Mouse (Mus musculus) heart, adult 9 months (tissue): ENCODE results near the gene Rbm33.
A peak's percentile ranks its signal among the peaks of the same experiment; 100 is the strongest.

Experiments used
- DNase-seq, 2 experiments: peaks; one replicate each; pipeline ENCODE4 v3.0.0; 2022; ENCODE audit warnings: low spot score in 2 of 2

The Rbm33 gene

DNA sequence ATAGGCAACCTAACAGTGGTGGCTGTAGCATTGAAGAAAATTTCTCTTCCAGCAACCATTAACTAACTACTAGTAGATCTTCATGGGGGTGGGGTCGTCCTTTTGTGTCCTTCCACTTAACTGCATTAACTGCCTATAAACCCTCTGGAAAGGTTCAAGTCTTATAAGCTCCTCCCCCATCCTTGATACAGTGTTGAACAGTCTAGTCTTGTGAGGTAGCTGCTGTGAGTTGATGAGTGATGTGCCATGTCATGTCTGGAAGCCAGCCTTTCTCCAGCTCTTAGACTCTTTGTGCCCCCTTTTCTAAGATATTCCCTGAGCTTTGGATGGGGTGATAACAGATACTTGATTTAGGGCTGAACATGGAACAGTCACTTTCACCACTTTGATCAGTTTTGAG, 7.5 kb downstream of the Rbm33 start:
- DNase-seq = no peak

DNA sequence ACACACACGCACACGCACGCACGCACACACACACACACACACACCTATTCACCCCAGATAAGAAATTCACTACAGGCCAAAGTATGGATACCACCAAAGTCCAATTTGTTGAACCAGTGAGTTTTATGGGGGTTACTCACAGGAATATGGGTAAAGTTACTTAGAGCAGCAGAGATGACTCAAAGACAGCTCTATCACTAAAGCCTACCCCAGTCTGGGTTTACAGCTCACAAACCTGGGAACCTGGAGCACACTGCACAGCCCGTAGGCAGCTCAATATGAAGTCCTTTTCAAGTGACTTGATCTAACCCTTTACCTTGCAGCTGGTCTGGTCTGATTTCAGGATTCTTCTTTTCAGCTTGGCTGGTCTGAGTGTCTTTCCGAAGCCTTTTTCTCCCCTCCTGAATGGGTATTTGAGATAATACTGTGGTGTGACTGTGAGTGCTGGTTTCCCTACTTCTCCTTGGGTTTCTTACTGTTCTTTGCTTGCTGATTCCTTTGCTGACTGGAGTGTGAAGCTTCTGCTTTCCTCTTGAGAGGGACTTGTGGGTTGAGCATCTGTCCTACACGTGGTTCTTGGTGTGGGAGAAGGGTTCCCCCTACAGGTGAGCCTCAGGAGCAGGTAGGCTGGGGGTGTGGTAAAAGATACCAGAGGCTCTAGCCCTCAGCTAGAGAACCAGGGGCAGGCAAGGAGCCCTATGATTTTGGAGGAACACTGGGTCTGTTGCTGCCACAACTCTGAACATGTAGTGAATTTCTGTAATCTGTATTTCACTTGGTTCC, 12.3 kb downstream of the Rbm33 start:
- DNase-seq = no peak

DNA sequence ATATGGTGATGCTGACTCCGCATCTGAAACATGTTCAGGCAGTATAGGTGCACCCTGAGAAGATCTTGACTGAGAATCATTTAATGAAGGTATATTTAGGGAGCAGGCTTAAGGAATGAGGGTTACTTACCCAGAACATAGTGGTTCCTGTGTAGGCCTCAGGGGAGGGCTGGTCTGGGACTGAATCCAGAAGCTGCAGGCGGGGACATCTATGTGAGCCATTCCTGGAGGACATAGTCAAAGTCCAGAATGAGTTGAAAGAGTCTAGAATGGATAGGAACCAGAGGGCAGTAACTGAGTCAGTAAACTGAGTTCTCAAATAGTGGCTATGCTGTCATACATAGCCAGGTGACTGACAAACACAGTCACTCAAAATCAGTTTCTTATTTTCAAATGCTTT, 16.8 kb downstream of the Rbm33 start:
- peak; percentile 16 to 32 for DNase-seq

DNA sequence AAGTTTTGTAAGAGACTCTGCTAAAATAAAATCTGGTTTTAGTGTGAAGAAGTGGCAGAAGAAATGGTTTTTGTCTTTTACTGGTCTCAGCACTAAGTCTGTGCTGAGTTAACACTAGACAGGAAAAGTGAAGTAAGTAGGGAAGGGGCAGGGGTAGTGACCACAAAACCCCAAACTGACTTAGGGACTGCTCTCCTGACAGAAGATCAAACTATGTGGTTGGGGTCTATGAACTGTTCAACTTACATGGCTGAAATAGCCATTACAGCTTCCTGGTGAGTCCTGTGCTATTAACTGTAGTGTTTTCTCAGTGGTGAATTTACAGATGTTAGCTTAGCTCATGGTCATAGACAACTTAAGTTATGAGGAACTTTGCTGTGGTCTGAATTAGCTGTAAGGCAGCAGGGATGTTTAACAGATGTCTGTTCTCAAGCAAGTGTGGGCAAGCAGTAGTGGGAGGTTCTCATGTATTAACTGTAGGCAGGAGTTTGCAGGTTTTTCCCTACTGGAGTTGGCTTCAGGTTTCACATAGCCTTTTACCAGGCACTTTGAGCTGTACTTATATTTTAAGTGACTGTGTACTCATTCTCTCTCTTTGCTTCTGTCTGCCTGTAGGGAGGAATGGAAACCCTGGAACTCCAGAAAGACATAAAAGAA, 35.1 kb downstream of the Rbm33 start:
- DNase-seq = no peak

DNA sequence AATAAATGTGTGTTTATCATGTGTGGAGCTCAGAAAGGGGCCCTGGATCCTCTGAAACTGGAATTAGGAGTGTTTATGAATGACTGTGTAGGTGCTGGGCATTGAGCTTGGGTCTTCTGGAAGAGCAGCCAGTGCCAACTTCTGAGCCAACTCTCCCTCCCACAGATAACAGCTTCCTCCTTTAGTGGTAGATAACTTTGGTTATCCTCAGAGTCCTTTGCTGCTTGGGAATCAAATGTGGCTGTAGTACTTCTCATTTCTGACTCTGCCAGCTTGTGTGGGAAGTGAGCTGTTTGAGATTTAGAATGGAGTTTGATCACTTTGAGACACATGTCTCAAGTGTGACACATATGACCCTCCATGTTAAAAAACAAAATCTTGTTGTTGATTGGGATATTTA, 38.7 kb downstream of the Rbm33 start:
- no peak for DNase-seq

DNA sequence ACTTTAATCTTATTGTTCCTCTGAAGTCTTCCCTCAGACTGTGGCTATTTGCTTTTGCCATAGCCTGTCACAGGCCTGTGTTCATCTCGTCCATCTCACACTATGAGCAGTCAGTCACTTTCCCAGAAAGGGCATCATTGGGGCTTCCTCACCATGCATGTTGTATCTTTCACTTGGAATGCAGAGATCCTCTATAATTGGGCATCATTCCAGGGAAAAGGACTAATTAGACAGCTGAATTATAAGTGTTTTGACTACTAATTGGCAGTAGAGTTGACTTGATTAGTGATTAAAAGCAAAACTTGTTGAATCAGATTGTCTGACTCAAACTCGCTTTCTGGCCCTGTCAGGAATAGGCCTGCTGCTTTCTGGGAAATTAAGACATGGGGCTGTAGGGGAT, 43.8 kb downstream of the Rbm33 start:
- no peak for DNase-seq

DNA sequence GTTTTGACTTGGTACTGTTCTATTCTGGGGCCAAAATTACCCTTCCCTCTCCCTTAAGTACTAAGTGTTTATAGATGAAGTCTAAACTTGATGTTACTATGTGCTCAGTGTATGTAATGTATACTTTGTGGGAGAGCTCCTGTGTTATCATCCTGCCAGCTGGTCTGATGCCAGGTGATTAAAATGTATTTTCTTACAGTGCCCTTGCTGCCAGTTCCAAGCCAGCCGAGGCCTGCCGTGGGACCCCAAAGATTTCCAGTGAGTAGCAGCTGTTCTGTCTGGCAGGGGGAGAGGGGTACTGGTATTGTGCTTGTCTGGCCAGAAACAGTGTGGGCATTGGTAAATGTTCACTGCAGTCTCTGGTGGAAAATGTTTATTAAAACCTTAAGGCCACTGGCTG, 51.1 kb downstream of the Rbm33 start:
- no peak for DNase-seq

DNA sequence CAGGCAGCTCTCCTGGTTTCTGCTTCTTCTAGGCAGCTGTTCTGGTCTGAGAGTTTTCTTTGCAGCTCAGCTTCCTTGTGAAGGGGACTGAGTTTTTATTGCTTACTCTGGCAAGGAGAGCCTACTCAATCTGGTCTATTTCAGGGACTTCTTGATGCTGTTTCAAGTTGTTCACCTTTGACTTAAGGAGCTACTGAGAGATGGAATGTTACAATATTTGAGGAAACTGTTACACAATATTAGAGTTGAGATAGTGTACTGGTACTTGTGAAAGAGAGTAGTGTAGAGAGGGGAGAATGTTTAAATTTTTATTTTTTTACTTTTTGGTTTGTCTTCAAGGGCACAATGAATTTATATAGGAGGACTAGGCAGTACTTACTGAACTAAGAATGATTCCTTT, 53.9 kb downstream of the Rbm33 start:
- DNase-seq = no peak

DNA sequence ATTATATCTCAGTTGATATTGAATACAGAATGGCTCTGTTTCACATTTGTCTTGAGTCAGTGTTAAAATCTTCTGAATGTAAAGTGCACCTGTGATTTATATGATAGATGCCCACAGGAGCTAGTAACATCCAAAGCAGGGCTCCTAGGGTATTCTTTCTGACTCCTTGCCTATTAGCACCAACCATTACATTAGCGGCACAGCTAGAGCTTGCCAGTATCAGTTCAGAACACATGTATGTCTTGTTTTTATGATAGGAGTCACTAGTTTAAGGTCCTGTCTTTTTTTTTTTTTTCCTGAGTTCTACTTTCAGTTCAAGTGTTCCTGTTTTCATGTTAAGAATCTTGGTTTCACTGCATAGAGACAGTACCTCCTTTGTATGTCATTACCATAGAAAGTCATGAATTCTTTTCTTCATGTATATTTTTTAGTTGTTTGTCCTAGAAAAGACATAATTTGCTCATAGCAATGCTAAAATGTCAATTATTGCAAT, 55.3 kb downstream of the Rbm33 start:
- no peak for DNase-seq

DNA sequence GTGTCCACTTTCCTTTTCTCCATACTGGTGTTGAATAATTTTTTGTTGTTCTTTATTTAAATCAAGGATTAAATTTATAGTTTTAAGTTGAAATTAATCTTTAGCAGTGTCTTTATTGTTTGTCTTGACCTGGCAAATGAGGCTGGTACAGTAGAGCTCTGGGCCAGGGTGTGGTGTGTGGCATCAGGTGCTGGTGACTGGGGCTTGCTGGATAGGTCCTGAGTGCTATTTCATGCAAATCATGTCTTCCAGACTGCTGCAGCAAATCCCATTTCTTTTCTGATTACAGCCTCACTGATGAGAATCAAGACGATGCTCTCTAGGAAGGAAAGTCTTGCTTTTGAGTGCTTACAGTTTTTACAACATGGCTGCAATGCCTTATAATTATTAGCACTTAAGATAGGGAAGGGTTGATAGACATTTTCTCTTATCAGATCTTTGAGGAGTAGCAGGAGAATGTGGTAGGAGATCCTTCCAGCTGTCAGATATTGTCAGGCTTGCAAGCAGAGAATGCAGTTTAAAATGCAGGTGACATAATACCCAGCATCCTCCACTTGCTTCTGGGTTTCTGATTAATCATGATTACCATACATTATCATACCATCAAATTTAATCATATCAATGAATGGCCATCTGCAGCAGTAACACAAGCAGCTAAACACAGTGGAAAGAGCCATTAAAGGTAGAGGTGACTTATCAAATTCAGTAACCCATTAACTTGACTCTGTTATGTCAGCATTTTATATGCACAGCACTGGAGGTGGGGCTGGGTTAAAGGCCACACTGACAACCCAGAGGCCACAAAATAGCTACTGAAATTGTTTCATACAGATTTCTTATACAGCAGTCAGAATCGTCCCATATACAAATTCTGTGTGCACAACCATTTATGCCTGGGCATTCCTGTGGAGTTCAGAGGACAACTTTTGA, 56.8 kb downstream of the Rbm33 start:
- DNase-seq = no peak

DNA sequence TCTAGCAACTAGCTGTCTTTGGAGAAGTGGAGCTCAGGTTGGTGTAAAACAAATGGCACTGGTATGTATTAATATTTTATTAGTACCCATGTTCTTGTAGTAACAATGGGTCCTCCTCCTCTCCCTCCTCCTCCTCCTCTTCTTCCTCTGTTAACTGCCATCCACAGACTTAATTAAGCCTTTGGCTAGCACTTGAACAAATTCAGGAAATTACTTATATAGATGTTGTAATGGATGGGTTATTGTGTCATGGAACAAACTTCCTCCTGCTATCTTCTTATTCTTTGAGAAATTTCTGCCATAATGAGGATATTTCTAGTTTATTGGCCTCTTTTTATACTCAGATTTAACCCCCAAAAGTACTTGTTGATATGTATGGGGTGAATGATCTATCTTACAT, 60.4 kb downstream of the Rbm33 start:
- DNase-seq = no peak

DNA sequence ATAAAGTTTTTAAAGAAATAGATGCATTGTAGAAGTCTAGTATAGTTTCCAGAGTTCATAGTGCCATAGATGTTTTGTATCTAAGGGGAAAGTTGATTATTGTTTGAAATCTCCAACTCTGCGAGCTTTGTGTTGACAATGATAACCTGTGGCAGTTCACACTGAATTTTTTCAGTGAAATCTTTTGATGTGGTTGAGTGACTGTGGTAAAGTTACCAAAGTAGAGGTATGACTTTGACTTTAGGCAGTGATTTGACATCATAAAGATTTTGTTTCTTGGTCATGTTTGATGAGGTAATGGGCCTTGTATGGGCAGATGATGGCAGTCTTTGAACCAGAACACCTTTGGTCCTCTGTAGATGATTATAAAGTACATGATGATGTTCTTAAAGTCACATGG, 65.4 kb downstream of the Rbm33 start:
- DNase-seq = no peak

DNA sequence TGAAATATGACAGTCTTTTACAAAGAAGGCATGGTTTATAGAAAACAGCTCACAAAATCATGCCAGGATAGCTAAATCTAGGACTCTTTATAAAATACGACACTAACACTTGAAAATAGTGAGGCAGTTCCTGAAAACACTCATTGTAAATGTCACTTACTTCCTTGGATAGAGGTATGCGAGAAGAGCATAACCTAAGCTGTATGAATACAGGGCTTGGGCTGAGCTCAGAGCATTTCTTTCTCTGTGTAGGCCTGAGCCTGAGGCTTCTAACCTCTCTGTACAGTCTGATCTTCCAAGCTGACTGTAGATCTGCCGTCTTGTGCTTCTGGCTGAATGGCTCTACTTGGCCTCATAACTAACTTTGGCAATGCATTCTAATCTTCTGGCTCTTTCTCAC, 69.9 kb downstream of the Rbm33 start:
- DNase-seq = no peak

DNA sequence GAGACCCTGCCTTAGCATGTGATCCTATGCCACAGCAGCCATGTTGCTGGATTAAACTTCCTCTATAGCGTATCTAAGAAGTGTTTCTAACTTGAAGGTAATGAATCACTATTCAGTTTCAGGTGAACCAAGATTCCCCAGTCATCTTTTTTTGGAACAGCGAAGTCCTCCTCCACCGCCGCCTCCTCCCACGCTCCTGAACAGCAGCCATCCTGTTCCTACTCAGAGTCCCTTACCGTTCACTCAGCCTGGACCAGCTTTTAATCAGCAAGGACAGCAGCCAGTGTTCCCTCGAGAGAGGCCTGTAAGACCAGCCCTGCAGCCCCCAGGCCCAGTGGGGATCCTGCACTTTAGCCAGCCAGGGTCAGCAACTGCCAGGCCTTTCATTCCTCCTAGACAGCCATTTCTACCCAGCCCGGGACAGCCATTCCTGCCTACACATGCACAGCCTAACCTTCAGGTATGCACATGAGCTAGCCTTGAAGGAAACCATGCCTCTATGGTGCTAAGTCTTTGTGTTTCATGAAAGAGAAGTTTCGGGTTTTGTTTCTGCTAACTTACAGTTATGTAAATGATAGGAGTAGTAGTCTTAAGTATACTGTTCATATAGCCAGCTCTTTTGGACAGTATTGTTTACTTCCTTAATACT, 70.7 kb downstream of the Rbm33 start:
- no peak for DNase-seq

DNA sequence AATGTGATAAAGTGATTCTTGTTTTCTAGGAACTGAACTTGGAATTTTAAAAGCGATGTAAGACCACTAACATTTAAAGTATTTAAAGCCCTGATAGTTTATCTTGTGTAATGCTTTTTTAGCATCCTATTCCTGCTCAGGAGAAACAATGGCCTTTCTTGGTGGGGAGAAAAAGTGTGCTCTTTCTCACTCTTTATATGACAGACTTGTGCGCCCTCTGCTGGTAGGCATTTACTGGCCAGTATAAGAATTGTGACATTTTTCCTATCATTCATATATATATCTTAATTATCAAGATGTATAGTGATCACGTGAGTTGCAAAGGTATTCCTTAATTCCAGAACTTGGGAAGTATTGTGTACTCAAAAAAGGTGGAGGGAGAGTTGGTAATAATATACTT, 71.3 kb downstream of the Rbm33 start:
- DNase-seq = peak in 1 of 2 experiments; percentile 29

DNA sequence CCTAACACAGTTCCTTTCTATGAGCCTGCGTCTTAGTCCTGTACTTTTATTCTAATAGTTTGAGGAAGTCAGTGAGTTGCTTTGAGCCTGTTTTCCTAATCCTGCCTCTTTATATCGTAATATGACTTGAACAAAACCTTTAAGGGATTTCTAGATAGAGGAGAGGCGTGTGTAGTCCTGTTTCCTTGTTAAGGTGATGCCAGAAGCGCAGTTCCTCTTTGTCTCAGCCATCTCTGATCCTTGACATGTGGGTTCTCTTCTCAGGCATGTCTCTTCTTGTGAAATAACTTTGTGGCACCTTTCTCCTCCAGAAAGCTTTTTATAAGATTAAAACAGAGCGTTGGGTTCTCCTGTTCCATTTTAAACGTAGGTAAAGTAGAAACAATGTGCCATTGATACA, 73.3 kb downstream of the Rbm33 start:
- no peak for DNase-seq

DNA sequence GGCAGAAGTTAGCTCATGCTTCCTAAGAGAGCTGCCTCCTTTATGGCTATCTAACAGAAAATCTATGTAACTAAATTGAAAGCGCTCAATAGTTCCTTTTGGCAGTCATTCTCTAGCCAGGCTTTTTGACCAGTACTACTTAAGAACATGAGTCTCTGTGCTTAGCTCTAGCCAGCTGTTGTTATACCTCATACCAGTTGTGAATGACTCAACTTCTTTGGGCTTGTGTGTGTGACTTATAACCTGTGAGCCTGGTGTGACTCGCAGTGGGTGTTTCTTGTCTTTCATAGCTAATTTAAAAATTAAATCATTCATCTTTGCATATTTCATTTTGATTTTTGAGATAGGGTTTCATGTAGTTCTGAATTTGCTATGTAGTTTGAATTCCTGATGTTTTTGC, 80.4 kb downstream of the Rbm33 start:
- DNase-seq = no peak

DNA sequence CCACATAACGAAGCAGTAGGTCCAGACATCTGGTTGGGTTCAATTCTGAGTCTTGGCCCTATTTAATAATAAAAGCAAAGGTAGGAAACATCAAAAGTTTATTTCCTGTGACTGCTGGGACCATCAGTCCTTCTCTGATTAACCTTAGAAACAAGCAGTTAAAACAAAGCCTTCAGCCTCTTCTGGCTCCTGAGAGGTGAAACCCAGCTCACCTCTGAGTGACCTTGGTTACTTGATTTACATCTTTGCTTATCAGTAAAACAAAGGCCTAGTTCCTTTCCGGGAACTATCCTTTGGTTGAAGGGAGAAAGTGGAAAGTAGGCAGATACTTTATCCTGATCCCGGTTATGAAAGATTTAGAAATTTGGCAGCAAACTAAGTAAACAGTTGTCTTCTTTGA, 81.8 kb downstream of the Rbm33 start:
- no peak for DNase-seq

DNA sequence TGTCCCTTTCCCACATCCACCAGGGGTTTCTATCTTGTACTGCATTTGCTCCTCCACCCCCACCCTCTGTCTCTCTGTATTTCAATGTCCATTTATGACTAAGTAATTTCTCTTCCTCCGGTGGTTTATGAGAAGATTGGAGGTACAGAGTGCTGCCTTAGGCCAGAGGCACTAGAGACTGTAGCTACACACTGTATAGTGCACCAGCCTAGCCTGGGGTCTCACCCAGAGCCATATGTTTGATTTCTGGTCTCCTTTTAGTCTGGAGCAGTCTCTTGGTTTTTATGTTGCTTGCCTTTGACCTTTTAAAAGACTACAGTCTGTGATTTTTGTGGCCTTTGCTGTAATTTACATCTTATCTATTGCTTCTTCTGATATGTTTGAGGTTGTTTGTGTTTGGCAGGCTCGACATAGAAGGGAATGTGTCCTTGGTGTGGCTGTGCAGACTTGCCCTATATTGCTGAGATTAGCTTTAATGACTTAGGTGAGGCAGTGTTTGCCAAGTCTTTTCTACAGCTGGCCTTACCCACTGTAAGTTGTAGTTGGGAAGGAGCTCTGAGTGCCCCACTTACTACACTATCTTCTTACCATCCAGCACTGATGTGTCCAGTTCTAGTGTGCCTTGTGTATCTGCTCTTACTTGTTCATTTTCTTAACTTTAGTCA, 82.7 kb downstream of the Rbm33 start:
- DNase-seq = no peak

DNA sequence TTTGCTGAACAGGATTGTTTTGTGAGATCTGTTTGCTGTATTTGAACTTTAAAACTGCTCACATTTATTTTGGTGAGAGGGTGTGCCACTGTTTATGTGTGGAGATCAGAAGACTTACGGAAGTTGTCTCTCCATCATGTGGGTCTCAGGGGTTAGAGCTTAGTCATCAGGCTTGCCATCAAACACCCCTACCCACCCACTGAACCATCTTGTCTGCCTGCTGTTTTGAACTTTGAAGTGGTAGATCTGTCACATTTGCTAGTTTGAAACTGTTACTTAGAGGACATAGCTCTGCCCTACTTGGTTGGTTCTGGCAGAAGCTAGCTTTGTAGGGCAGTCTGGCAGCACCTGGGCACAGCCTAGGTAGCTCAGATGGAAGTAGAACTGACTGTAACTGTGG, 85.8 kb downstream of the Rbm33 start:
- no peak for DNase-seq

DNA sequence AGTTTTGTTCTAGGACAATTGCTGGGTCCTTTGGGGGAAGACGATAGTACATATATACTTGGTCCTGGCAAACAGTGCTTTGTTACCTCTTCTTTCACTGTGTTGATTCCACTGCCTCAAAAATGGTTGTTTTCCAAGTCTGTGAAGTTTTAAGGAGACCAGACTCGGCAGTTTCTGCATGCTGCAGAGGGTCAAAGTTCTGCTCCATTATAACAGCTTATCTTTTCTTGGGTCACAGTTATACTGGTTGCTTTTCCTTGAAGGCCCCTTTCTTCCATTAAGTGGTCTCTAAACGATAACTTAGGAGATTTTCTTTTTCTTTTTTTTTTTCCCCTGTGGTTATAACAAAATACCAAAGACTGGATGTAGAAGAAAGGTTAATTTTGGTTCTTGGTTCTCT, 89.7 kb downstream of the Rbm33 start:
- no peak for DNase-seq
